Mouse (Mus musculus): ENCODE measurements around the gene Plac1.

Gene Plac1

GRCm38 (mm10) chrX:53196392-53196791 lies 43.5 kb downstream of the Plac1 start:
- DNase-seq = no peak

- no peak for DNase-seq
Observed at GRCm38 (mm10) chrX:53188692-53189091, 51.2 kb downstream of the Plac1 start.

DNA sequence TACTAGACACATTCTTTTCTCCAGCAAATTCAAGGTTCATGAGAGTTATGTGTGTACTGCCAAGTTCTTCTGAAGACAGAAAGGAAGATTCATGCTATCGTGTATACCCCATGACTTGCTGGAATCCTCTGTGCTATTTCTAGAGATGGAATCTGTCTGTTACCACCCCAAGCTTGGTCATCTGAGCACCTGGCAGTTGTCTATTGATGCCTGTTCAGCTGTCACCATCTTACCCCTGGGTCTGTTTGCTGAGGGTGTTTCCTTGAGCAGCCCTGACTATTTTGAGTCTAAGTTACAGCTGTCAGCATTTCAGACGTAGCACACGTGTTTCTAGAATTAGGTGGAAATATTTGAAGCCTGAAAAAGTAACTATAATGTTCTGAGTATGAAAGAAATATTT lies 60.1 kb downstream of the Plac1 start:
- no peak for DNase-seq

DNA sequence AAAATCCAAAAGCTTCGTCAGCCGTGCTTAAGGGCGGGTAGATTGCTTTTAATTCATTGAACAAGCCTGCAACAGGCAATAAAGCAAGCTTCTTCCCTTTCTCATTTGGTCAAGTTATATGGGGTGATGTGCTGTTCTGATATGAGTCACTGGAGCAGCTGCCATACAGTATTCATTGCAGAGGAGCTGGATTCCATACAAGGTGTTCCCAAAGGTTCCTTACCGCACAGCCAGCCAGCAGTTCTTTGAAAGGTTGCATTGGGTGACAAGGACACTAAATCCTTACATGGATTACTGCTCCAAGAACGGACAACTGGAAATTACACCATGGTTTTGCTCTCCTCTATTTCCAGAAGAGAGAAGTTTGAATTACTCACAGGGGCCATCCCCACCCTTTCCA lies 63.6 kb downstream of the Plac1 start:
- no peak for DNase-seq

- DNase-seq = no peak
Observed at GRCm38 (mm10) chrX:53168623-53169022, 71.3 kb downstream of the Plac1 start.

- DNase-seq = no peak
Observed at GRCm38 (mm10) chrX:53166901-53167525, 72.9 kb downstream of the Plac1 start.

GRCm38 (mm10) chrX:53166251-53166900 lies 73.5 kb downstream of the Plac1 start:
- DNase-seq = no peak

DNA sequence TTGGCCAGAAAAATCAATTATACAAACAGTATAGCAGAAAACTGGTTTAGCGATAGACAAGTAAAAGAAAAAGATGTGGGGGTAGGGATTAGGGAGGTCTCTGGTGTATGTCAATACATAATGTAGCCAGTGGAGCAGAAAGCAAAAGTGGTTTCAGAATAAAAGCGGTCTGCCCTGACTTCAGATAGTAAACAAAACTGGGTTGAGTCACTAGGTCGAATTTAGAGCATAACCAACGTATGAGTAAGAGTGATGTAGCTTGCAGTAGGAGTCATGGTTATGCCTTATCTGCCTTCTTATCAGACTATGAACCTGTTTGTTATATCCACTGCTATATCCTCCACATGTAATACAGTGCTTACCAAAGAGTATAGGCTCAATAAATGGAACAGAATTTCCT lies 77.3 kb downstream of the Plac1 start:
- no peak for DNase-seq

GRCm38 (mm10) chrX:53161583-53161982 lies 78.3 kb downstream of the Plac1 start:
- DNase-seq = no peak

DNA sequence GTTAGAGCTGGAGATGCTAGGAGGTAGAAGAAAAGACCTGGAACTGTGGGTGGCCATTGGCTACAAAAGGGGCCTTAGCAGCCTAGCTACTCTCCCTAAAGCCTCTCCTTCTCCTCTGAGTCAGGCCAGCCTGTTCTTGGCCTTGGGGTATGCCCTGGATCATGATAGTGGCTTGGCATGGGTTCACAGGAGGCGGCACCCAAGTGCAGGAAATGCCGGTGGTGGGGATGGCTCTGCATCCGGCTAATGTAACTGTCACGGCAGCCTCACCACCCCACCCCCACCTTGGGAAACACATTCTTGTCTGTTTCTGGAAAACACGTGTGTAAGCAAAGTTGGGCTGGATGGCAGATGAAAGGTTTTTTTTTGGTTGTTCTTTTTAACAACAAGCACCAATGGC lies 78.8 kb downstream of the Plac1 start:
- peak; percentile 16 for DNase-seq

DNA sequence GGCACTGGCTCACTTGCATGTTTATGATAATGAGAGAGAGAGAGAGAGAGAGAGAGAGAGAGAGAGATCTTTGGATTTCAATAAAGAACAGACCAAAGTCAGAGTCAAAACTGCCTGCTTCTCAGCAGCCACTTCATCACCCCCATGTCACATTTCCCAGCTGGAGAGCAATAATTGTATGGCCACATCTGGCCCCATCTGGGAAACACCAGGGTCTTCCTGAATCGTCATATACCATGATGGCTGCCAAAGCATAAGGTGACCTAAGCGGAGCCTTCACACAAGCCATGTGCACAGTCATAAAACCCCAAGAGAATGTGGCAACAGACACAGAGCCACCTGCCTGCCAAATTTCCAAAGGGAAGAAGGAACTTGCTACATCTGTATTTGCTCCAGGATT lies 91.9 kb downstream of the Plac1 start:
- no peak for DNase-seq

DNA sequence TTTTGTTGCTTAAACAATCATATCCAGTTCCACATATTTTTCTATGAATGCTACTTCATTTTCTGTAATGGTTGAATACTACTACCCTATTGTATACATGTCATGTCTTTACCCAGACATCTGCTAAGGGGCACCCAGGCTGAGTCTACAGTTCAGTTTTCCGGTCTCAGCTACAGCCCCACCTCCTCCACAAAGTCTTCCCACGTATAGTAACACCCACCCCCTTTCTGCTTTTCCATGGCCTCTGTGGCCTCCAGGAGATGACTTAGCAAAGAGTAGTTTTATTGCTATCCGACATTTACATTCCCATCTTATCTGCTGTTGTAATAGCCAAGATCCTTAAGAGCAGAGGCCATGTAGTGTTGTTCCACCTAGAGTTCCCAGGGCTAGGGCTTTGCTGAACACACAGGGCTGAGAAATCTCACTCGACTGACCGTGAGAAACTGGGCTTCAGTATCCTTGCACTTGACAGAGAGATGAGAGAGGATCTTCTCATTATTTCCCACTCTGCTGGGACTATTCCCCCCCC lies 93.5 kb downstream of the Plac1 start:
- no peak for DNase-seq

DNA sequence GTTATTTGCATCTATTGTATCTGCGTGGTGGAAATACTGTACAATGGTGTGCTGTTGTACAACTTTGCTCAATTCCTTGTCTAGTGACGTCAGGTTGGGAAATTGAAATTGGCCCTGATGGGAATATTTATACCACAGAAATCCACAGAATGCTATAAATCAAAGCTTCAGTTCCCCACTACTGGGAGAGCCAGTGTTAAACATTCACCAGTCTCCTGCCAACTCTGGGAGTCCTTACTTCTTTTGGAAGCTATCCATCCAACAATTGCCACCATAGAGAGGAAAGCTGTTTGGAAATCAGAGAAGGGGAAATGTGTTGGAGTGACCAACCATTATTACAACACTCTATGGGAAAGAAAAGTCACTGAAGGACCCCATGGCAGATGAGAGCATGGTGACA lies 100.3 kb downstream of the Plac1 start:
- DNase-seq = no peak

DNA sequence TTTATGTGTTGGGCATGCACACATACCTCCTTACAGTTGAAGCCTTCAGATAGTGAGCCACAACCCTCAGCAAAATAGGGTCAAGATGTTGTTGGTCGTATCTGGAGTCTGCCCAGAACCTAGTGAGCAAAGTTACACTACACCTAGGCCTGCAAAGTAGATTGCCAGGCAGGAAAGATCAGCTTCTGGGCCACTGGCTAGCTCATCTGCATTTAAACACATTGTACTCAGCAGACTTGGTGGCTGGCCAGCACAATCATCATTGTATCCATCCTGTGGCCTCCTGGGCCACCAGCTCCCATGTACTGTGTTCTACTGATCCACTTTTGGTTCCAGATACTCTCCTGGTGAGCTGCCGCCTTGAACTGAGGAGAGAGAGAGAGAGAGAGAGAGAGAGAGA lies 102.8 kb downstream of the Plac1 start:
- no peak for DNase-seq

- no peak for DNase-seq
Observed at GRCm38 (mm10) chrX:53129501-53129900, 110.4 kb downstream of the Plac1 start.

DNA sequence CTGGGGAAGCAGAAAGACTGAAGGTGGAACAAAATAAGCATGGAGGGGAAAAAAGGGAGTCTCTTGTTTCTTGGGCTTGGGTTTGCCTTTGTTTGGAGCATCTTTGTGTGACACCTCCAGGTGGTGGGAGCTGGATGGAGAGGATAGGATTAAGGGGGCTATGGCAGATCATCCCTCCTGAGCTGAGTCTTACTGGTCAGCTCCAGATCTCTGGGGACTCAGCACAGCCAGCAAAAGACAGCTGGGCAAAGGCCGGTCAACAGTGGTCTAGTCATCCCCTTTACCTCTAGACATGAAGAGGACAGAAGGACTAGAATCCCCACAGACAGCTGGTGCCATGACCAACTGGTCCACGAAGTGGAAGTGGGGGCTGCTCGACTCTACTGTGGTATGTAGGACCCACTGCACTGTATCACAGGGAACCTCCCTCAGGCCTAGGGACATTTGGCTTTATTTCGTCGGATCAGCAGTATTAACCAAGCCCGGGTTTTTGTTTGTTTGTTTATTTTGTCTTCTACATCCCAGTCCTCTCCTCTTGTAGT lies 113.3 kb downstream of the Plac1 start:
- DNase-seq = no peak

GRCm38 (mm10) chrX:53125838-53126467 lies 114.0 kb downstream of the Plac1 start:
- DNase-seq = no peak

DNA sequence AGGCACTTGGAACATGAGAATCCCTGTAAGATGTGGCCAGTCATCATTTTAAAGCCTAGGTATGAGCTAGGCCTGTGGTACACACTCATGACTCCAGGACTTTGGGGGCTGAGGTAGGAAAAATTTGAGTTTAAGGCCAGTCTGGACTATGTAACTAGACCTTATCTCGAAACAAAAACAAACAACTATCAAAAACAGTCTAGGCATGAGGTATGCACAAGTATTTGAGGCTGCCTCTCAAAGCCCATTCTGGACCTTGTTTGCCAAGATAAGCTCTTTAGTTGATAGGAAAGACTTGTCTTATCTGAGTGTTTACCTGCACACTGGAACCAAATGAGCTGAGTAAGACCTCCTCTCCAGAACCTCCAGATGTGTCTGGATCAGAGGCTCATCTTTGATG lies 116.3 kb downstream of the Plac1 start:
- DNase-seq = no peak

- DNase-seq = no peak
Observed at GRCm38 (mm10) chrX:53118631-53119030, 121.3 kb downstream of the Plac1 start.

DNA sequence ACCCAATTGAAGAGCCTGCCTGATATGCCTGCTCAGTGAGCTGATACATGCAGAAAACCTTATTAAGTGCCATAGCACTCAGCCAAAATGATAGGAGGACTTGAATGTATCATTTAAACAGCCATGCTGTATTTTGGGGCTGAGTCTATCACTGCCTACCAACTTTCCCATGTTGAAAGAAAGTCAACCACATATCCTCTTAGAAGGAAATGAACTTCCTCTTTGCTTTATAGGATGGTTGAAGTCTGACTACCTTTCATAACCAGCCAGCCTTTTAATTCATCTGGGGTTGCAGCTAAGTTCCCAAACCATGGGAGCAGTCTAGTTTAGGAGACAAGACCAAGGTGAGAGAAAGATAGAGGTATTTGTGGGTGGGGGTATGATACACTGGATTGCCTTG lies 121.9 kb downstream of the Plac1 start:
- DNase-seq = no peak

- DNase-seq = no peak
Observed at GRCm38 (mm10) chrX:53114994-53115393, 124.9 kb downstream of the Plac1 start.

- DNase-seq = no peak
Observed at GRCm38 (mm10) chrX:53110142-53110541, 129.8 kb downstream of the Plac1 start.

- DNase-seq = no peak
Observed at GRCm38 (mm10) chrX:53107127-53107526, 132.8 kb downstream of the Plac1 start.

DNA sequence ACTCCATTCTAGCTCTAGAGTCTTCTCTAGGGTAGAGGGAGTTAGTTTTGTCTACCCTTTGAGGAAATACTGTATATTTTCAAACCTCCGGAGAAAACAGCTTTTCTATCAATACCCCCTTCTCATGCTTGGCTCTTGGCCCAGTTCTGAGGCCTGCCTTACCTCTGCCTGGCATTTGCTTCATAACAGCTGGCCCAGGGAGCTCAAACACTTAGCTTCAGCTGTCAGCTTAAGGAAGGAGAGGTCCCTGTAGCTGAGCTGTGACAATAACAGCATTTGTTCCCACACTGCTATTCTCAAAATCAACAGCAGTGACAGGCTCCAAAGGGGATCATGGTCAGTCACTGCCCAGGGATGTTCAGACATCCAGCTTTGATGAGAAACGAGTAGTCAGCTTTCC lies 138.7 kb downstream of the Plac1 start:
- no peak for DNase-seq
